Mouse (Mus musculus): ENCODE measurements around the gene Sapcd1. TPM values are rescaled to one million over a fixed set of nuclear protein-coding genes. Genes with fewer than 3 reads are reported as not detected.

Gene Sapcd1
- 1.7 TPM in 2 replicates for polyA plus RNA-seq (2015; fragmentation: Nextera tagmentation; extraction: Ambion mirVana)

DNA sequence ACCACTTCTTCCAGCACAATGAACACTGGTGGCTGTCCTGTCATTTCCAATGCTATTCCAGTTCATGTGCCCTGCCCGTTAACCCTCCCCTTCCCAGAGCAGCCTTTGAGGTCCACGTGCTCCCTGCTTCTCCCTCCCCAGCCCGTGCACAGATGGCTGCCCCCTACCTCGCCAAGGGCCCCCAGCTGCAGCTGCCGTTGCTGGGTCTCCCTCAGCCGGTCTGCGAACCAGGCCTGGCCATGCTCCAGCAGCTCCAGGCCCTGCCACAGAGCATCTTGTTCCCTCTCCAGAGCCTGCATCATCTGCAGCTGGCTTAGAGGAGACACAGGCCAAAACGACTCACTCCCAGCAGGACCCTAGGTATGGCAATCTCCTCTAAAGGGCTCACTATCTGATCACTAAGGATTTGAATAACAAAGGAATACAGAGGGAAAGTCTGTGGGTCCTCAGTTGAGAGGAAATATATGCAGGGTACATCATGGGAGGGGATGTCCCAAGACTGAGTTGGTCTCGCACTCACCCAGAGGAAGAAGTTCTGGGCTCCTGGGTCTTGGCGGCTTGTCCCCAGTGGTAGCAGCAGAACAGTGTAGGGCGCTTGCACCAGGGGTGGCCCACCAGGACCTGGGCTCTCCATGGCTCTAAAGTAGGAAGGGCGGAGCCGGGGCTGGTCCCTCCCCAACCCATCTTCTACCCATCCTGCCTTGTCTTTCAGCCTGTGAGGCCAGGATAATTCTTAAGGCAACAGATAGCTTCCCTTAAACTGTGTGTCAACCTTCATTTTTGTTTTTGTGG, at the start of gene Sapcd1:
Sapcd1 (minus strand) TSS at position 740 of the 792 bp plus-strand sequence.
- no peak within 1 kb of the TSS for H3K4me3 ChIP-seq (ENCODE audit: low read length)
- H3K36me3 ChIP-seq (ENCODE audit: control insufficient read depth, insufficient read depth, low read length) = no peaks in the 10 kb centered on the region
- H3K9me3 ChIP-seq (ENCODE audit: control insufficient read depth, low read length) = no peaks in the 10 kb centered on the region
- H3K4me2 ChIP-seq (ENCODE audit: low read length) = peak within 1 kb of the TSS; percentile 12
- no peak within 1 kb of the TSS for H3K9ac ChIP-seq (ENCODE audit: low read depth, low read length)
- peak; percentile 67 for ATAC-seq
- peaks cover 10% of the 10 kb centered on the region for H3K4me1 ChIP-seq (ENCODE audit: control insufficient read depth, insufficient read depth, low read depth, low read length)
- peak within 1 kb of the TSS; percentile 59 for H3K27ac ChIP-seq (ENCODE audit: low read depth, low read length)
- no peaks in the 10 kb centered on the region for H3K27me3 ChIP-seq (replicated peaks; ENCODE audit: control insufficient read depth, insufficient read depth, low read length)
- WGBS = 33% methylated on average over 13 of the region's 13 CpGs

DNA sequence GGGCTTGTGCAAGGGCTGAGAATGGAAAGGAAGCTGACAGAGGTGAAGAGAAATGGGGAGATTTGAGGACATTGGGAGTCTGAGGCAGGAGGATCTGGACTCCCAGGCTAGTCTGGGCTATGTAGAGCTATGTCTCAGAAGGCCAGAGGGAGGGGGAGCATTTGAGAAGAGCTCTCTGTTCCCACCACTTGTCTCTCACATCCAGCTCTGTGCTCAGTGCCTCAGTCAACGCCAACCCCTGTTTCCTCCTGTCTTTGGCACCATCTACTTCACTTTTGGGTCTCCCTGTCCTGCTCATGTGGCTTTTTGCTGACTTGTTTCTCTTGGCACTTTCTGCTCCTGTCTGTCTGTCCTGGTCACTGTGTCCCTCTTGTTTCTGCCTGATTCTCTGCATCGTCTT, 49.5 kb upstream of the Sapcd1 start:
- no peak overlapping the region for H3K4me3 ChIP-seq (ENCODE audit: low read length)
- 47% methylated on average over 2 of the region's 2 CpGs for WGBS
- peak overlapping the region; percentile 32 for H3K4me2 ChIP-seq (ENCODE audit: low read length)
- no peaks in the 10 kb centered on the region; the same call in 1 of the 2 replicates for H3K4me1 ChIP-seq (ENCODE audit: control insufficient read depth, insufficient read depth, low read depth, low read length)
- no peaks in the 10 kb centered on the region for H3K36me3 ChIP-seq (ENCODE audit: control insufficient read depth, insufficient read depth, low read length)
- no peaks in the 10 kb centered on the region for H3K27me3 ChIP-seq (replicated peaks; ENCODE audit: control insufficient read depth, insufficient read depth, low read length)
- no peak overlapping the region; the same call in 1 of the 2 replicates for H3K9ac ChIP-seq (ENCODE audit: low read depth, low read length)
- H3K27ac ChIP-seq (ENCODE audit: low read depth, low read length) = no peak overlapping the region
- ATAC-seq = no peak
- H3K9me3 ChIP-seq (ENCODE audit: control insufficient read depth, low read length) = no peaks in the 10 kb centered on the region

DNA sequence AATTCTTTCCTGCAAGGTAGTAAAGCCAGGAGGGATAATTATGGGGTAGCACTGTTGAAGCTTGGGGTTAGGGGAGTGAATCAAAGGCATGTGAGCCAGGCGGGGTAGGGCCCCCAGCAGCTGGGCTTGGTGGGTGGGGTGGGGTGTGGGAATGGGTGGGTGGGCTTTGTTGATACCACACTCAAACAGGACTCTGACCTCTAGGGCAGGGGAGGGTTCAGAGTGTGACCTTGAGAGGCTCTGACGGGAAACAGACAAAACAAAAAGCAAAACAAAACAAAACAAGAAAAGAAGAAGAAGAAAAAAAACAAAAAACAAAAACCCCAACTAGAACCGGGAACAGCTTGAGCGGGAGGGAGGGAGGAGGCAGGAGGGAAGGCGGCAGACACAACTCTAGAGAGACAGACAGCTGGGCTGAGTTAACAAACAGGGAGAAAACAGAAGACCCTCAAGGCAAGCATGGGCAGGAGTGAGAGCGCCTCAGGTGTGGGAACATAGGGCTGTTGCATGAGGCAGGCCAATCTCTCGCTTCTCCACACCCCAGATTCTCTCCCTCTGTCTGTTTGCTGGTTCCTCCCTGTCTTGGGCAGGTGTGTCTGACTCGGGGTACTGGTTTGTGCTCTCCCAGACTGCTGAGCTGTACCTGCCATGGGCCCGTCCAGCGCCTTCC, 48.8 kb upstream of the Sapcd1 start, which contains the start of gene Ly6g6e:
Ly6g6e (plus strand) TSS at position 396 of the 670 bp plus-strand sequence.
- ATAC-seq = no peak
- H3K9me3 ChIP-seq (ENCODE audit: control insufficient read depth, low read length) = no peaks in the 10 kb centered on the region
- no peak within 1 kb of the TSS for H3K27ac ChIP-seq (ENCODE audit: low read depth, low read length)
- no peak within 1 kb of the TSS; the same call in 1 of the 2 replicates for H3K4me3 ChIP-seq (ENCODE audit: low read length)
- H3K9ac ChIP-seq (ENCODE audit: low read depth, low read length) = peak within 1 kb of the TSS; percentile 1; the same call in 1 of the 2 replicates
- peak within 1 kb of the TSS; percentile 32 for H3K4me2 ChIP-seq (ENCODE audit: low read length)
- 36% methylated on average over 10 of the region's 10 CpGs for WGBS
- no peaks in the 10 kb centered on the region; the same call in 1 of the 2 replicates for H3K4me1 ChIP-seq (ENCODE audit: control insufficient read depth, insufficient read depth, low read depth, low read length)
- no peaks in the 10 kb centered on the region for H3K36me3 ChIP-seq (ENCODE audit: control insufficient read depth, insufficient read depth, low read length)
- no peaks in the 10 kb centered on the region for H3K27me3 ChIP-seq (replicated peaks; ENCODE audit: control insufficient read depth, insufficient read depth, low read length)

DNA sequence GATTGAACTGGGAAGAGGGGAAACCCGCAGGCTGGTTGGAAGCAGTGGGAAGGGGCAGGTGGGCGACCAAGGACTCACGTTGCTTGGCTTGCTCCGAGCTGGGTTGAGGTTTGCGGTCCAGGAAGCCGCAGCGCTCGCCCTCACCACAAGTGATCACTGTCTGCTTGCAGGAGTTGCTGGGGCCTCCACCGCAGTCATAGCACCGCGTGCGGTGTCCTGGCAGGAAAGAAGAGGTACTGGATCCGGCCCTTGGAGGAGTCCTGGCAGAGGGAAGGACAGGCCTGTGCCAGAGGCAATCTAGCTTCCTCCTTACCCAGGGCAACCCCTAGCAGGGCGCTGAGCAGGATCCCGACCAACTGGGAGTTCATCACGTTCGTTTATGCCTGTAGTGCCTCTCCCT, 46.3 kb upstream of the Sapcd1 start:
- Histone ChIP-seq H3K9ac (ENCODE audit: low read depth, low read length) (no peak overlapping the region), H3K4me2 (ENCODE audit: low read length) (no peak overlapping the region), H3K4me1 (ENCODE audit: control insufficient read depth, insufficient read depth, low read depth, low read length) (no peaks in the 10 kb centered on the region; the same call in 1 of the 2 replicates), H3K9me3 (ENCODE audit: control insufficient read depth, low read length) (no peaks in the 10 kb centered on the region), H3K27me3 (replicated peaks; ENCODE audit: control insufficient read depth, insufficient read depth, low read length) (no peaks in the 10 kb centered on the region), H3K27ac (ENCODE audit: low read depth, low read length) (no peak overlapping the region), H3K4me3 (ENCODE audit: low read length) (no peak overlapping the region), H3K36me3 (ENCODE audit: control insufficient read depth, insufficient read depth, low read length) (no peaks in the 10 kb centered on the region)
- no peak for ATAC-seq
- 60% methylated on average over 16 of the region's 17 CpGs for WGBS

DNA sequence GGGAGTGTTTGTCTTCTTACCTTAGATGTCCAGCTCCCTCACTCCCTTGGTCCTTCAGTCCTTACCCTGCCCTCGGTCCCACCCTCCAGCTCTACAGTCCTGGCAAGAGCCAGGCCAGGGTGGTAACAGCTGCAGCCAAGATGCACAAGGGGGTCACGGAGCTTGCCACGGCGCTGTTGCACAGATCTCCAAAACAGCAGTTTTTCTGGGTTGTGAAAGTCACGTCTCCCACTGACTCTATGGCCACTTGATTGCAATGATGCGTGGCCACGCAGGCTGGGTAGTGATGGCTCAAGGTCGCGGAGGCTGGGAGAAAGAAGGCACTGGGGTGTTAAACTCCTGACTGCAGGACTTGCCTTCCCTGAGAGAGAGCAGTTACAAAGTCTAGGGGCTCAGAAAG, 43.6 kb upstream of the Sapcd1 start:
- Histone ChIP-seq H3K36me3 (ENCODE audit: control insufficient read depth, insufficient read depth, low read length) (no peaks in the 10 kb centered on the region), H3K27me3 (replicated peaks; ENCODE audit: control insufficient read depth, insufficient read depth, low read length) (0 out of 2 replicates have a peak, but pooled peaks cover 3% of the 10 kb centered on the region), H3K4me2 (ENCODE audit: low read length) (no peak overlapping the region), H3K9me3 (ENCODE audit: control insufficient read depth, low read length) (no peaks in the 10 kb centered on the region), H3K9ac (ENCODE audit: low read depth, low read length) (no peak overlapping the region), H3K4me1 (ENCODE audit: control insufficient read depth, insufficient read depth, low read depth, low read length) (no peaks in the 10 kb centered on the region), H3K27ac (ENCODE audit: low read depth, low read length) (no peak overlapping the region), H3K4me3 (ENCODE audit: low read length) (no peak overlapping the region)
- WGBS = 83% methylated on average over 9 of the region's 9 CpGs
- no peak for ATAC-seq

DNA sequence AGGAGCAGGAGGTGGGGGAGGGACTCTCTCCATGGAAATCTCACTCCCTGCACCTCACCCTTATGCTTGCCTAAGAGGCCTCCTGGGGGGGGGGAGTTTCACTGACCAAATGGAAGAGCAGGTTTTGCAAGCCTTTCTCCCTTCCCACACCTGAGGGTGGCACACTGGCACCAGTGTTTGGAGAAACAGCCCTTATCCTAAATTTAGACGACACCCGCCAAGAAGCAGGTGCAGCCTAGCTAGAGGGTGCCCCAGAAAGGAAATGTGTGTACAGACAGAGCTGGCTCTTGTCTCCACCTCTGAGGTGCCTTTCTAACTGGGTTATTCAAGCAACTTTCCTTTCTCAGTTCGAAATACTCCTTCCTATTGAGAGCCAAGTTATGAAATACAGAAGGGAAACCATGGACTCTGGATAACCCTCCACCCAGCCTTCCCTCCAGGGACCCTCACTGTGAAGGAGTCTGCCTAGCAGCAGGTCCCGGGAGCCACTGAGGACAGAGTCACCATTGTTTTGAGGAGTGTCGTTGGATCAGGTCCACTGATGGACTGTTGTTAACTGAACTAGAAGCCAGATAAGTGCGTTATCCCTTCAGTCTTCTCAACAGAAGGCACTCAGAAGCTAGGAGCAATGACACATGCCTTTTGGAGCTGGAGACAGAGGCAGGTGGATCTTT, 42.9 kb upstream of the Sapcd1 start:
- no peak overlapping the region for H3K9ac ChIP-seq (ENCODE audit: low read depth, low read length)
- H3K4me2 ChIP-seq (ENCODE audit: low read length) = no peak overlapping the region
- no peak for ATAC-seq
- H3K27ac ChIP-seq (ENCODE audit: low read depth, low read length) = no peak overlapping the region
- H3K4me1 ChIP-seq (ENCODE audit: control insufficient read depth, insufficient read depth, low read depth, low read length) = no peaks in the 10 kb centered on the region
- H3K4me3 ChIP-seq (ENCODE audit: low read length) = no peak overlapping the region
- H3K27me3 ChIP-seq (replicated peaks; ENCODE audit: control insufficient read depth, insufficient read depth, low read length) = 0 out of 2 replicates have a peak, but pooled peaks cover 4% of the 10 kb centered on the region
- no peaks in the 10 kb centered on the region for H3K36me3 ChIP-seq (ENCODE audit: control insufficient read depth, insufficient read depth, low read length)
- no peaks in the 10 kb centered on the region for H3K9me3 ChIP-seq (ENCODE audit: control insufficient read depth, low read length)
- 62% methylated on average over 6 of the region's 6 CpGs for WGBS

GRCm38 (mm10) chr17:35068213-35068914, 40.5 kb upstream of the Sapcd1 start:
- Histone ChIP-seq H3K4me2 (ENCODE audit: low read length) (no peak overlapping the region), H3K4me1 (ENCODE audit: control insufficient read depth, insufficient read depth, low read depth, low read length) (peaks cover 10% of the 10 kb centered on the region), H3K36me3 (ENCODE audit: control insufficient read depth, insufficient read depth, low read length) (no peaks in the 10 kb centered on the region; the same call in 1 of the 2 replicates), H3K9ac (ENCODE audit: low read depth, low read length) (no peak overlapping the region), H3K9me3 (ENCODE audit: control insufficient read depth, low read length) (no peaks in the 10 kb centered on the region), H3K27me3 (replicated peaks; ENCODE audit: control insufficient read depth, insufficient read depth, low read length) (peaks cover 14% of the 10 kb centered on the region), H3K27ac (ENCODE audit: low read depth, low read length) (no peak overlapping the region), H3K4me3 (ENCODE audit: low read length) (no peak overlapping the region)
- no peak for ATAC-seq
- 87% methylated on average over 17 of the region's 17 CpGs for WGBS

GRCm38 (mm10) chr17:35066084-35066483, 38.3 kb upstream of the Sapcd1 start, which contains the start of gene Mpig6b:
TSS of gene Mpig6b (minus strand) at chr17:35066184.
- Histone ChIP-seq H3K27ac (ENCODE audit: low read depth, low read length) (no peak within 1 kb of the TSS), H3K4me3 (ENCODE audit: low read length) (peak within 1 kb of the TSS; percentile 25), H3K9me3 (ENCODE audit: control insufficient read depth, low read length) (no peaks in the 10 kb centered on the region), H3K27me3 (replicated peaks; ENCODE audit: control insufficient read depth, insufficient read depth, low read length) (peaks cover 18% of the 10 kb centered on the region), H3K9ac (ENCODE audit: low read depth, low read length) (peak within 1 kb of the TSS; percentile 47; the same call in 1 of the 2 replicates), H3K4me1 (ENCODE audit: control insufficient read depth, insufficient read depth, low read depth, low read length) (peaks cover 10% of the 10 kb centered on the region), H3K4me2 (ENCODE audit: low read length) (peak within 1 kb of the TSS; percentile 55), H3K36me3 (ENCODE audit: control insufficient read depth, insufficient read depth, low read length) (peaks cover 11% of the 10 kb centered on the region)
- ATAC-seq = no peak
- 49% methylated on average over 10 of the region's 10 CpGs for WGBS

Measured in hindbrain, embryonic 16.5 days (tissue).